Mouse (Mus musculus): Measurements from ENCODE around the gene Gm48551. TPM values are rescaled to one million over a fixed set of nuclear protein-coding genes. Genes with fewer than 3 reads are reported as not detected.

Gene Gm48551
- total RNA-seq, 1 experiment: 1.8 TPM

DNA sequence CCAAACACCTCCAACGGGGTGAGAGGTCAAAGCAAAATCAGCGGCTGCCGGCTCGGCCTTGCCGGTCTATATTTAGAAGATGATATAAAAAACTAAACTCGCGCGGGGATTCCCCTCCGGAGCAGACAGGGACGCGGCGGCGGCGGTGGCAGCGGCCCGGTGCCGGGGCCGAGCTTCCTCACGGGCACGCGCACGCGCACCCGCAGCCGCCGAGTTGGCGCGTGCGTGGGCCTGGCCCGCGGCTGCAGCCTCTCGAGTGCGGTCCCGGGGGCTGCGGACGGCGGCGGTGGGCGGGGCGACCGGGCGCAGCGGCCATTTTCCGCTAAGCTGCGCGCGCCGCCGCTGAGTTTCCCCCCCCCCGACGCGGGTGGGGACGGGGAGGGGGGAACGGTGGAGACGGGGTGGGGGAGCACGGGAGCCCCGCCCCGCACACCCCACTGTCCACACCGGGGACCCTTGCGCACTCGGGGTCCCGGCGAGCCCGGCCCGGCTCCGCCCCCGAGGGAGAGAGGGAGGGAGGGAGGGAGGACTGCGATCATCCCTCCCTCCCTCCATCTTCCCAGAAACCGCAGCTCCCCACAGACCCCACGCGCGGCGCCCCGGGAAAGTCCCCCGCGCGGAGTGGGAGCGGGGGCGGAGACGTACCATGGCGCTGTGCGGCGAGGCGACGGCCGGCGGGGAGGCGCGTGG, 46.0 kb downstream of the Gm48551 start:
- peaks cover 7 to 23% of the 10 kb centered on the region in 2 experiments; a peak in 2 of 4 replicates for H3K4me1 ChIP-seq (ENCODE audit: control insufficient read depth in 2 of 2, insufficient read depth in 2 of 2, low read length in 2 of 2, poor library complexity in 1 of 2)
- DNase-seq (ENCODE audit: low read depth, low spot score): no peak
- peak overlapping the region; percentile 67; the same call in 1 of the 2 replicates for H3K9ac ChIP-seq (ENCODE audit: insufficient read depth, low read depth, low read length, poor library complexity, severe bottlenecking)
- H3K9me3 ChIP-seq (ENCODE audit: control insufficient read depth, insufficient read depth, low read depth, low read length): no peaks in the 10 kb centered on the region
- TF ChIP-seq ZNF384 (IDR thresholded peaks at IDR 0.05; ENCODE audit: low read depth, low read length): no peak
- TF ChIP-seq HCFC1 (IDR thresholded peaks at IDR 0.05; ENCODE audit: borderline replicate concordance, insufficient read depth, low read length): no peak
- TF ChIP-seq CHD2 (IDR thresholded peaks at IDR 0.05; ENCODE audit: low read depth, low read length): no peak
- peak overlapping the region; percentile 84 to 89 for H3K4me3 ChIP-seq (ENCODE audit: insufficient read depth in 1 of 2, low read depth in 1 of 2, low read length in 2 of 2, poor library complexity in 1 of 2, severe bottlenecking in 1 of 2)
- in situ Hi-C loops (cut with MboI; ENCODE audit: low sequenced_read_pairs in 2 of 2, unreplicated experiment in 2 of 2): no loop called here
- H3K27ac ChIP-seq (ENCODE audit: insufficient read depth, low read depth, low read length, poor library complexity, severe bottlenecking): no peak overlapping the region
- H3K36me3 ChIP-seq (ENCODE audit: control insufficient read depth, insufficient read depth, low read length, poor library complexity, severe bottlenecking): no peaks in the 10 kb centered on the region

GRCm38 (mm10) chr10:81430831-81431525, 46.7 kb downstream of the Gm48551 start:
- peak overlapping the region; percentile 84 to 89 for H3K4me3 ChIP-seq (ENCODE audit: insufficient read depth in 1 of 2, low read depth in 1 of 2, low read length in 2 of 2, poor library complexity in 1 of 2, severe bottlenecking in 1 of 2)
- no peak for TF ChIP-seq HCFC1 (IDR thresholded peaks at IDR 0.05; ENCODE audit: borderline replicate concordance, insufficient read depth, low read length)
- no peak for TF ChIP-seq ZNF384 (IDR thresholded peaks at IDR 0.05; ENCODE audit: low read depth, low read length)
- no peak for TF ChIP-seq MAFK (IDR thresholded peaks at IDR 0.05; ENCODE audit: insufficient read depth, low read depth, low read length)
- no peak for TF ChIP-seq ZC3H11A (IDR thresholded peaks at IDR 0.05; ENCODE audit: borderline replicate concordance, low read depth, low read length)
- TF ChIP-seq CHD2 (IDR thresholded peaks at IDR 0.05; ENCODE audit: low read depth, low read length): no peak
- H3K9ac ChIP-seq (ENCODE audit: insufficient read depth, low read depth, low read length, poor library complexity, severe bottlenecking): peak overlapping the region; percentile 67
- no peaks in the 10 kb centered on the region for H3K9me3 ChIP-seq (ENCODE audit: control insufficient read depth, insufficient read depth, low read depth, low read length)
- no peaks in the 10 kb centered on the region for H3K36me3 ChIP-seq (ENCODE audit: control insufficient read depth, insufficient read depth, low read length, poor library complexity, severe bottlenecking)
- H3K4me1 ChIP-seq (ENCODE audit: control insufficient read depth in 2 of 2, insufficient read depth in 2 of 2, low read length in 2 of 2, poor library complexity in 1 of 2): peaks cover 5 to 19% of the 10 kb centered on the region in 2 experiments; a peak in 2 of 4 replicates
- in situ Hi-C loops (cut with MboI; ENCODE audit: low sequenced_read_pairs in 2 of 2, unreplicated experiment in 2 of 2): no loop called here
- no peak for DNase-seq (ENCODE audit: low read depth, low spot score)
- H3K27ac ChIP-seq (ENCODE audit: insufficient read depth, low read depth, low read length, poor library complexity, severe bottlenecking): no peak overlapping the region

- no peak overlapping the region for H3K27ac ChIP-seq (ENCODE audit: insufficient read depth, low read depth, low read length, poor library complexity, severe bottlenecking)
- H3K9ac ChIP-seq (ENCODE audit: insufficient read depth, low read depth, low read length, poor library complexity, severe bottlenecking): peak overlapping the region; percentile 60; the same call in 1 of the 2 replicates
- H3K9me3 ChIP-seq (ENCODE audit: control insufficient read depth, insufficient read depth, low read depth, low read length): no peaks in the 10 kb centered on the region
- peak overlapping the region; percentile 84 to 89 for H3K4me3 ChIP-seq (ENCODE audit: insufficient read depth in 1 of 2, low read depth in 1 of 2, low read length in 2 of 2, poor library complexity in 1 of 2, severe bottlenecking in 1 of 2)
- in situ Hi-C loops (cut with MboI; ENCODE audit: low sequenced_read_pairs in 2 of 2, unreplicated experiment in 2 of 2): no loop called here
- H3K4me1 ChIP-seq (ENCODE audit: control insufficient read depth in 2 of 2, insufficient read depth in 2 of 2, low read length in 2 of 2, poor library complexity in 1 of 2): peaks cover 5 to 15% of the 10 kb centered on the region in 2 experiments; a peak in 2 of 4 replicates
- no peaks in the 10 kb centered on the region for H3K36me3 ChIP-seq (ENCODE audit: control insufficient read depth, insufficient read depth, low read length, poor library complexity, severe bottlenecking)
- TF ChIP-seq ZC3H11A (IDR thresholded peaks at IDR 0.05; ENCODE audit: borderline replicate concordance, low read depth, low read length) (no peak), CHD2 (IDR thresholded peaks at IDR 0.05; ENCODE audit: low read depth, low read length) (no peak)
- no peak for DNase-seq (ENCODE audit: low read depth, low spot score)
These were observed 47.4 kb downstream of the Gm48551 start for GRCm38 (mm10) chr10:81431526-81432168.

DNA sequence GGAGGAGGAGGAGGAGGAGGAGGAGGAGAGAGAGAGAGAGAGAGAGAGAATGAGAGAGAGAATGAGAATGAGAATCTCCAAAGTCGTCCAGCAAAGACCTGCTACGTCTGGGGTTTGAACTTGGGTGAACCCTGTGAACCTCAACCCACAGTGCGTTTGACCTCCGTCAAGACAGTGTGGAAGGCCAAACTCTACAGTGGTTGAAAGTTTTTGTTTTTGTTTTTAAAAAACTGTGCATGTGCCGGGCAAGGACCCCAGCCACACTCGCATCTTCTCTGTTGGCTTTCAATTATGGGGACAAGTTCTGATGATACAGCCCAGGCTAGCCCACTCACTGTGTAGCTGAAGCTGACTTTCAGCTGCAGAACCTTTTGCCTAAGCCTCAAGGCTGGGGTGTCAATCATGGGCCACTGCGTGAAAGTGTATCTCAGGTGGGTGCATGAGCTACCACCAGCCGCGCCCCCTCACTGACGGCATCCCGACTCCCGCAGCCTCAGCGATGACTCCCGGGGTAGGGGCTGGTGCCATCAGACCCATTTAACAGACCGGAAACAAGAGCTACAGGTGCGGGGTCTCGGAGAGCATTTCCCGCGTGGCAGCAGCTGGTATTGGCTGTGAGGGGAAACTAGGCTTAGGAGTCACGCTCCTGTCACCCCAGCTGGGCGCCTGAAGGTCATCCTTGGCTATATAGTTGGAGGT, 48.1 kb downstream of the Gm48551 start:
- H3K4me1 ChIP-seq (ENCODE audit: control insufficient read depth in 2 of 2, insufficient read depth in 2 of 2, low read length in 2 of 2, poor library complexity in 1 of 2): peaks cover 5 to 13% of the 10 kb centered on the region in 2 experiments; a peak in 2 of 4 replicates
- no peak overlapping the region for H3K4me3 ChIP-seq (ENCODE audit: insufficient read depth in 1 of 2, low read depth in 1 of 2, low read length in 2 of 2, poor library complexity in 1 of 2, severe bottlenecking in 1 of 2)
- no peak overlapping the region for H3K27ac ChIP-seq (ENCODE audit: insufficient read depth, low read depth, low read length, poor library complexity, severe bottlenecking)
- no peak for DNase-seq (ENCODE audit: low read depth, low spot score)
- no peak overlapping the region for H3K9ac ChIP-seq (ENCODE audit: insufficient read depth, low read depth, low read length, poor library complexity, severe bottlenecking)
- no peak for TF ChIP-seq ZNF384 (IDR thresholded peaks at IDR 0.05; ENCODE audit: low read depth, low read length)
- no peak for TF ChIP-seq HCFC1 (IDR thresholded peaks at IDR 0.05; ENCODE audit: borderline replicate concordance, insufficient read depth, low read length)
- no peak for TF ChIP-seq CHD2 (IDR thresholded peaks at IDR 0.05; ENCODE audit: low read depth, low read length)
- no peak for TF ChIP-seq ZC3H11A (IDR thresholded peaks at IDR 0.05; ENCODE audit: borderline replicate concordance, low read depth, low read length)
- no peak for TF ChIP-seq MAFK (IDR thresholded peaks at IDR 0.05; ENCODE audit: insufficient read depth, low read depth, low read length)
- in situ Hi-C loops (cut with MboI; ENCODE audit: low sequenced_read_pairs in 2 of 2, unreplicated experiment in 2 of 2): no loop called here
- no peaks in the 10 kb centered on the region for H3K36me3 ChIP-seq (ENCODE audit: control insufficient read depth, insufficient read depth, low read length, poor library complexity, severe bottlenecking)
- no peaks in the 10 kb centered on the region for H3K9me3 ChIP-seq (ENCODE audit: control insufficient read depth, insufficient read depth, low read depth, low read length)
